Mouse (Mus musculus) embryonic stem cell, embryonic (primary cell): ENCODE results near the gene Rhox3e.
"Not testable (repeated sequence)": the region's sequence is repeated elsewhere in the genome, so short reads cannot be mapped to it uniquely, and the experiment has no call there.

Experiments used
- CTCF ChIA-PET, 4 experiments: fragments of 300-600 bp in 2 of 4; fragments of 350-600 bp in 2 of 4; sonication (Branson Sonifier 250); formaldehyde crosslinking; loops; one replicate each; lab custom pipeline; 2022; ENCODE audit warnings: inconsistent platforms in 2 of 4; lab: Charles Lee
- POLR2A ChIA-PET, 4 experiments: fragments of 300-600 bp in 2 of 4; fragments of 350-600 bp in 2 of 4; sonication (Branson Sonifier 250); formaldehyde crosslinking; loops; one replicate each; lab custom pipeline; 2022; ENCODE audit warnings: antibody characterized with exemption in 4 of 4, inconsistent platforms in 1 of 4; lab: Charles Lee

The Rhox3e gene

DNA sequence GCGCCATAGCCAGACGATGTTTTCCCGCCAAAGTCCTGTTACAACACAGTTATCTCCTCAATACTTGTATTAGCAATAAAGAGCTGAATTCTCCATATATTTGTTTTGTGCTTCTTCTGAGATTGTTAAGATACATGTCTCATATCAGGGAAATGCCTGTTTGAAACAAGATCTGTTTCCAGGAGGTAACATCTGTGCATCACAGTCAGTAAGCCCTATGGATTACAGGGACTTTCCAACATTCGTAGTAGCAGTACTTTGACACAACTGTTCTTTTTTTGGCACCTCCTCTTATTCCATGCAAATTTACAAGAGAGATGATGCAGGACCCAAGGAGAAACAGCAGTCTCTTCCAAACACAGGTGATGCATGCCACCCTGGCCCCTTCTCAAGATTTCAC is at the start of gene Rhox3e:
Gene Rhox3e, plus strand, starts transcription at position 301 of the 400 bp plus-strand sequence.
- CTCF ChIA-PET, POLR2A ChIA-PET: not testable (repeated sequence)

DNA sequence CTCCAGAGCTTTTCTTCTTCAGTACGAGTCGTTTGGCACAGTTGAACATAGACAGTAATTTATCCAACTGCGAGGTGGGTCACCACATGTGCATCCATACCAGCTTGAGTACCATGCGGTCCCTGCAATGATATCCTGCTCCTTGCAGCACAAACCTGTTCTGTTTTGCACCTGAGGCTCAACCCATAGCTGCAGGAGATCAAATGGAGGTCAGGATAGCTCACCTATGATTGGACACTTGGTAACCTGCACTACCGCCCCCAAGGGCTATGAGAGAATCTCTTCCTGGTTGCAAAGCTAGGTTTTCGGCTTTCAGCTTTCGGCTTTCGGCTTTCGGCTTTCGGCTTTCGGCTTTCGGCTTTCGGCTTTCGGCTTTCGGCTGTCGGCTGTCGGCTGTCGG is 27.8 kb upstream of the Rhox3e start, which contains the start of gene Rhox4d:
Gene Rhox4d, plus strand, starts transcription at position 301 of the 400 bp plus-strand sequence.
- CTCF ChIA-PET, POLR2A ChIA-PET: not testable (repeated sequence)

DNA sequence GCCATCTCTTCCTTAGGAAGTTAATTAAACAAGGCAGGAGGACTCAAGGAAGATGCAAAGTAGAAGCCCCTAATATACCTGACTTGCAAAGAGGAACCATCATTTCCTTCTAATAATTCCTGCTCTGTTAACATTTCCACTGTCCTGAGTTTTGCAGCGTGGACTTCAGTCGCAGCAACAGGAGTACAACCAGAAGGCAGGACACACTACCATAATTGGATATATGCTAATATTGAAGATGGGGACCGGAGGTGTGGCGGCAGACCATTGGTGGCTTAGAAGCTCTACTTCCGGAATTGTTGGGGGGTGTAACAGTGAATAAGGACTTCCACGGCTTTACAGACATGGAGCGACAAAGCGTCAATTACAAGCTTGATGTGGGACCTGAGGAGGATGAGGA is 11.7 kb upstream of the Rhox3e start, which contains the start of gene Rhox2e:
Gene Rhox2e, plus strand, starts transcription at position 301 of the 400 bp plus-strand sequence.
- CTCF ChIA-PET, POLR2A ChIA-PET: not testable (repeated sequence)

DNA sequence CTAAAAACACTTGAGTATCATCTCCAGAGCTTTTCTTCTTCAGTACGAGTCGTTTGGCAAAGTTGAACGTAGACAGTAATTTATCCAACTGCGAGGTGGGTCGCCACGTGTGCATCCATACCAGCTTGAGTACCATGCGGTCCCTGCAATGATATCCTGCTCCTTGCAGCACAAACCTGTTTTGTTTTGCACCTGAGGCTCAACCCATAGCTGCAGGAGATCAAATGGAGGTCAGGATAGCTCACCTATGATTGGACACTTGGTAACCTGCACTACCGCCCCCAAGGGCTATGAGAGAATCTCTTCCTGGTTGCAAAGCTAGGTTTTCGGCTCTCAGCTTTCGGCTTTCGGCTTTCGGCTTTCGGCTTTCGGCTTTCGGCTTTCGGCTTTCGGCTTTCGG is 15.3 kb downstream of the Rhox3e start, which contains the start of gene Rhox4e:
Gene Rhox4e, plus strand, starts transcription at position 301 of the 400 bp plus-strand sequence.
- CTCF ChIA-PET, POLR2A ChIA-PET: not testable (repeated sequence)

DNA sequence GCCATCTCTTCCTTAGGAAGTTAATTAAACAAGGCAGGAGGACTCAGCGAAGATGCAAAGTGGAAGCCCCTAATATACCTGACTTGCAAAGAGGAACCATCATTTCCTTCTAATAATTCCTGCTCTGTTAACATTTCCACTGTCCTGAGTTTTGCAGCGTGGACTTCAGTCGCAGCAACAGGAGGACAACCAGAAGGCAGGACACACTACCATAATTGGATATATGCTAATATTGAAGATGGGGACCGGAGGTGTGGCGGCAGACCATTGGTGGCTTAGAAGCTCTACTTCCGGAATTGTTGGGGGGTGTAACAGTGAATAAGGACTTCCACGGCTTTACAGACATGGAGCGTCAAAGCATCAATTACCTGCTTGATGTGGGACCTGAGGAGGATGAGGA is 29.3 kb downstream of the Rhox3e start, which contains the start of gene Rhox2f:
Gene Rhox2f, plus strand, starts transcription at position 301 of the 400 bp plus-strand sequence.
- POLR2A ChIA-PET, CTCF ChIA-PET: not testable (repeated sequence)

DNA sequence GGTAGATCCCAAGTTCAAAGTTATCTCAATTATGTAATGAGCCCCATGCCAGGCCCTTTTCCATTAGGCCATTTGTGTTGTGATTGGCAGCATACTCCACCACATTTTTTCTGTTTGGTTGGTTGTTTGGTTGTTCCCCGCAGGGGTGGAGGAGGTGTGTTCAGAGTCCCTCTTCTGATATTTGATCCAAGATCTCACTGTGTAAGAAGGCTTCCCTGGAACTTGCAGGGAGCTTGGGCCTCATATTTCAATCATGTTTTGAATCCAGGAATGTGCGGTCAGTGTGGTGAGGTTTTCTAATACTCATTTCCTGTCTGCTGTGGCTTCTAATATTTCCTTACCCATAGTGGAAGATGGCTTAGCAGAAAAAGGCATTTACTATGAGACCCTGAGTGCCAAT is 30.8 kb downstream of the Rhox3e start:
- CTCF ChIA-PET, POLR2A ChIA-PET: not testable (repeated sequence)

GRCm38 (mm10) chrX:37580692-37581091 is 38.9 kb downstream of the Rhox3e start, which contains the start of gene Rhox3f:
Gene Rhox3f, plus strand, starts transcription at chrX:37580992.
- POLR2A ChIA-PET, CTCF ChIA-PET: not testable (repeated sequence)
